Mouse (Mus musculus): Measurements from ENCODE around the gene Tmem107. TPM values are rescaled to one million over a fixed set of nuclear protein-coding genes. Genes with fewer than 3 reads are reported as not detected.
A peak's percentile ranks its signal among the peaks of the same experiment; 100 is the strongest.
"Not testable (repeated sequence)": the region's sequence is repeated elsewhere in the genome, so short reads cannot be mapped to it uniquely, and the experiment has no call there.

Tmem107 gene
- total RNA-seq, 2 experiments from 2014 or later: 4.2 to 6.1 TPM

GRCm38 (mm10) chr11:69089616-69090290, 19.1 kb downstream of the Tmem107 start:
- DNase-seq: peak in 1 of 2 experiments; percentile 15
- intact Hi-C loops (cut with DNase I): loop anchor here (2.0 kb wide), 1 partner anchor 19 kb away; the partner anchor contains the start of gene Tmem107

- DNase-seq: peak in 1 of 2 experiments; percentile 10
- intact Hi-C loops (cut with DNase I): no loop called here
These were observed 19.8 kb downstream of the Tmem107 start for GRCm38 (mm10) chr11:69090367-69090766.

- DNase-seq: no peak
- intact Hi-C loops (cut with DNase I): loop anchor here (1.0 kb wide), 1 partner anchor 31 kb away; the partner anchor contains the start of gene 9130213A22Rik
These were observed 21.2 kb downstream of the Tmem107 start for GRCm38 (mm10) chr11:69091566-69092385.

- intact Hi-C loops (cut with DNase I): loop anchor here (1.0 kb wide), 1 partner anchor 30 kb away; the partner anchor contains the start of gene 9130213A22Rik
- DNase-seq: peak; percentile 90 to 96
These were observed 21.8 kb downstream of the Tmem107 start for GRCm38 (mm10) chr11:69092386-69092751.

GRCm38 (mm10) chr11:69092871-69093270, 22.3 kb downstream of the Tmem107 start:
- intact Hi-C loops (cut with DNase I): loop anchor here (1.0 kb wide), 1 partner anchor 29 kb away; the partner anchor contains the start of gene 9130213A22Rik
- DNase-seq: no peak

GRCm38 (mm10) chr11:69093856-69094255, 23.2 kb downstream of the Tmem107 start:
- intact Hi-C loops (cut with DNase I): not testable (repeated sequence)
- peak; percentile 17 to 18 for DNase-seq

GRCm38 (mm10) chr11:69094697-69095429, 24.3 kb downstream of the Tmem107 start, which contains the start of gene Per1:
Gene Per1 (plus strand): TSS chr11:69095217.
- intact Hi-C loops (cut with DNase I): loop anchor here (5.0 kb wide), 2 partner anchors 302 to 322 kb away; partner anchors contain the start of genes Cyb5d1, Naa38 and Tmem88
- peak; percentile 96 to 98 for DNase-seq

- DNase-seq: peak; percentile 57 to 73
- intact Hi-C loops (cut with DNase I): loop anchor here (5.0 kb wide), 2 partner anchors 302 to 322 kb away; partner anchors contain the start of genes Cyb5d1, Naa38 and Tmem88
These were observed 25.1 kb downstream of the Tmem107 start for GRCm38 (mm10) chr11:69095511-69096231.

- DNase-seq: no peak
- intact Hi-C loops (cut with DNase I): loop anchor here (5.0 kb wide), 2 partner anchors 301 to 321 kb away; partner anchors contain the start of genes Cyb5d1, Naa38 and Tmem88
These were observed 25.9 kb downstream of the Tmem107 start for GRCm38 (mm10) chr11:69096360-69096986.

- DNase-seq: peak; percentile 100
- intact Hi-C loops (cut with DNase I): loop anchor here (5.0 kb wide), 2 partner anchors 300 to 320 kb away; partner anchors contain the start of genes Cyb5d1, Naa38 and Tmem88
These were observed 26.6 kb downstream of the Tmem107 start for GRCm38 (mm10) chr11:69096987-69097900.

- no peak for DNase-seq
- intact Hi-C loops (cut with DNase I): loop anchor here (5.0 kb wide), 2 partner anchors 299 to 319 kb away; partner anchors contain the start of genes Cyb5d1, Naa38 and Tmem88
These were observed 27.6 kb downstream of the Tmem107 start for GRCm38 (mm10) chr11:69098039-69098761.

GRCm38 (mm10) chr11:69098762-69099091, 28.1 kb downstream of the Tmem107 start:
- peak; percentile 99 to 100 for DNase-seq
- intact Hi-C loops (cut with DNase I): loop anchor here (5.0 kb wide), 2 partner anchors 299 to 319 kb away; partner anchors contain the start of genes Cyb5d1, Naa38 and Tmem88

- peak; percentile 93 to 94 for DNase-seq
- intact Hi-C loops (cut with DNase I): loop anchor here (5.0 kb wide), 2 partner anchors 298 to 318 kb away; partner anchors contain the start of genes Cyb5d1, Naa38 and Tmem88
These were observed 28.7 kb downstream of the Tmem107 start for GRCm38 (mm10) chr11:69099177-69099914.

GRCm38 (mm10) chr11:69099915-69100345, 29.3 kb downstream of the Tmem107 start:
- DNase-seq: peak; percentile 94 to 95
- intact Hi-C loops (cut with DNase I): loop anchor here (5.0 kb wide), 2 partner anchors 297 to 317 kb away; partner anchors contain the start of genes Cyb5d1, Naa38 and Tmem88

- intact Hi-C loops (cut with DNase I): no loop called here
- peak; percentile 20 to 26 for DNase-seq
These were observed 30.2 kb downstream of the Tmem107 start for GRCm38 (mm10) chr11:69100639-69101360.

Data from heart, postnatal 36 days (tissue).